Mouse (Mus musculus): ENCODE data around the gene Aasdh.
"Not testable (repeated sequence)": the region's sequence is repeated elsewhere in the genome, so short reads cannot be mapped to it uniquely, and the experiment has no call there.

Gene Aasdh

DNA sequence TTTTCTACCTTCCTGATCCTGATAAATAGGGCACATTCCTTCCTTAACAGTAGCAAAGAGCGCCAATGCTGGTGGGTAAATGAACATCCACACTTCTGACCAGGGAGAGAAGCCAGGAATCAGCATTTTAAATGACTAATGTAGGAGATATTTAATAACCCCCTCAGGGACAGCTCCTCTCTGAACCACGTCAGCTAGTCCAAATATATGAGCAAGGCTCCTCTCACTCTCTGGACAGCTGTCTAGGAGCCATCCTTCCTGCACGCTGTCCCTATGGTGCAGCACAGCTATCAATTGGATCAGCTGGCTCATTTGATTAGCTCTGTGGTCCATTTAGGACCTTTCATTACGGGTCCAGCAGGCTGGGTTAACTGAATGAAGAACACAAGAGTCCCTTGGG, 17.5 kb upstream of the Aasdh start:
- ATAC-seq (ENCODE audit: insufficient number of reproducible peaks, low FRiP score, low TSS enrichment): no peak

GRCm38 (mm10) chr5:76912522-76912921, 7.2 kb upstream of the Aasdh start:
- not testable (repeated sequence) for ATAC-seq (ENCODE audit: insufficient number of reproducible peaks, low FRiP score, low TSS enrichment)

GRCm38 (mm10) chr5:76910807-76911206, 5.5 kb upstream of the Aasdh start:
- no peak for ATAC-seq (ENCODE audit: insufficient number of reproducible peaks, low FRiP score, low TSS enrichment)

GRCm38 (mm10) chr5:76906155-76906499, 813 bp upstream of the Aasdh start:
- no peak for ATAC-seq (ENCODE audit: insufficient number of reproducible peaks, low FRiP score, low TSS enrichment)

- ATAC-seq (ENCODE audit: insufficient number of reproducible peaks, low FRiP score, low TSS enrichment): no peak
Measured at GRCm38 (mm10) chr5:76904713-76905404, 455 bp downstream of the Aasdh start.

DNA sequence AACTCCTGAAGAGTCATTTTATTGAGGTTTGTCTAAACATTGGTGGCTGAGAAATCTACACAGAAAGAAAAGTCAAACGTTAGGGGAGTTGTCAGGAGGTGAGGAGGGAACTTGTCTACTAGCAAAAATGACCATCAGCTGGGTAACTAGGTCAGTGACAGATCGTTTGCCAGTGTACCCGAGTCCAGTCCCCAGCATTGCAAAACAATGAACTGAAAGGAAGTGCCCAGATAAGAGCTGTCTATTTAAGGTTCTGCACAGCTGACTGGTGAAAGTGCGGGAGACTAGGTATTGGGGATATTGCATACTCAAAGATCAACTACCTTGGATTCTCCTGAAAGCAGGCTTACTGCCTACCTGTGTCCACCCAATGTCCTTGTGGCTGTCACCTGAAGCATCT, 3.2 kb downstream of the Aasdh start:
- ATAC-seq (ENCODE audit: insufficient number of reproducible peaks, low FRiP score, low TSS enrichment): no peak

- no peak for ATAC-seq (ENCODE audit: insufficient number of reproducible peaks, low FRiP score, low TSS enrichment)
Measured at GRCm38 (mm10) chr5:76893084-76893483, 12.2 kb downstream of the Aasdh start.

DNA sequence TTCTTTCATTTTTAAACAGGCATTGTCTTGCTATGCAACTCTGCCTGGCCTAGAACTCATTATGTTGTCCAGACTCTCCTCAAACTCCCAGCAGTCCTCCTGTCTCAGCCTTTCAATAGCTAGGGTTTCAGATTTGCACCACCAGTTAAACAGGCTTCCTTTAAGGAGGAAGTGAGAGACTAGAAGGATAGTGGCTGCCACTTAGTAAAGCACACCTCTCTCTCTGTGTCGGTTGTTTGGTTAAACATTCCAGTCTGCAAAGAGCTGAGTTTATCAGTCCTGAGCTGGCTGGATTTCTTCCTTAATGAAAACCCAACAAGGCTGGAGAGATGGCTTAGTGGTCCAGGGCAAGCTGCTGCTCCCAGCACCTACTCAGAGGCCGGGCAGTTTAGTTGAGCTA, 12.7 kb downstream of the Aasdh start:
- no peak for ATAC-seq (ENCODE audit: insufficient number of reproducible peaks, low FRiP score, low TSS enrichment)

- no peak for ATAC-seq (ENCODE audit: insufficient number of reproducible peaks, low FRiP score, low TSS enrichment)
Measured at GRCm38 (mm10) chr5:76887011-76887410, 18.3 kb downstream of the Aasdh start.

DNA sequence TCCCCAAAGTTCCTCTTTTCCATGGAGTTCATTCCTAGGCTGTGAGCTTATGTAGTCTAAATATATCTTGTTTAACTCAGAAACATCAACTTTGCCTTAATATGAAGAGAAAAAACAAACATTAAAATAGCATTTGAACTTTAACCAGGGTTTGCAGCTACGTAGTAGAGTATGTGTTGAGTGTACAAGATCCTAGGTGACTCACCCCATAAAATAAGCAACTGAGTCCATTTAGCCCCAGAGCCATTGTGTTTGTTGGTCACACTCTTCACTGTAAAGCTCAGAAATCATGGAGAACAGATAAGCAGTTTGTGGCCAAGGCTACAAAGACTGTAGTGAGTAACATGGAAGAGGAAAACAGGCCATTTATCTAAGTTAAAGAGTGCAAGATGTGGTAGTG, 21.2 kb downstream of the Aasdh start:
- no peak for ATAC-seq (ENCODE audit: insufficient number of reproducible peaks, low FRiP score, low TSS enrichment)

DNA sequence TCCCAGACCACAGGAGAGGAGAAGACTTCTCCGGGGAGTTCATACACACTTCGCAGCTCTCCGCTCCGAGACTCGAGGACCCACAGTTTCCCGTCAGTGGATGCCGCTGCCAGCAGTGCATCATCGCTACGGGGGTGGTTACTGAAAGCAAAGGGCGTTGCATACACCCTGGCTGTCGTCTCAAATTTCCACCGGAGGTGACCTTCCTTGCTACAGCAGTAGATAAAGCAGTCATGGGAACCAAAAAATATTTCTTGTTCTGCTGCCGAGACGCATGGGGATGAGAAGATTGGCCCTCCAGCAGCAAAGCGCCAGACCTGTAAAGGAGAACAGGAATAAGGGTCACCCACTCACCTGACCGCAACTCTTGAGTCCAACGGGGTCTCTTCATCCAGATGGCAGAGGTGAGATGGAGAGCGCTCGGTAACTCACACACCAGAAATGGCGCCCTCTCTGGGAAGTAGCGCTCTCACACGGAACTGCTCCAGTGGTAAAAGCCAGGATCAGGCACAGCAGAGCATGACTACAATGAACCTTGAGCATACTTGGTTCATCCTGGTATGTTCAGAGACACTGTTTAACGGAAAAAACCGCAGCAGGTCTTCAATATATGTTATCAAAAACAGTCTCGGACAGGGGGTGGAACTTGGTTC, 29.1 kb downstream of the Aasdh start:
- no peak for ATAC-seq (ENCODE audit: insufficient number of reproducible peaks, low FRiP score, low TSS enrichment)

DNA sequence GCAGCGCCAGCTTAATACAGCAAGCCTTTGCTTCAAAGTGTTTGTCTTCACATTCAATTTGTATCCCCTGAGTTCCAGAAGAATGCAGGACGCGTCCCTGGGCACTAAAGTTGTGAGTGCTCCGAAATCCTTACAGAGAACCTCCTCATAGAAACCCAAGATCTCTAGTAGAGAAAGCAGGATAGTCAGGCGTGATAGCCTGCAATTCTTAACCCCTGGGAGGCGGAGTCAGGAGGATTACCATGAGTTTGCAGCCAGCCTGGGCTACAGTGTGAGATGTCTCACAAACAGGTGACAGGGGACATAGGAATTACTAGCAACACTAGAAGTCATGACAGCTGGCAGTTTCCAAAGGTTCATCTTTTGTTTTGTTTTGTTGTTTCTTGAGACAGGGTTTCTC, 35.8 kb downstream of the Aasdh start:
- no peak for ATAC-seq (ENCODE audit: insufficient number of reproducible peaks, low FRiP score, low TSS enrichment)

- ATAC-seq (ENCODE audit: insufficient number of reproducible peaks, low FRiP score, low TSS enrichment): no peak
Measured at GRCm38 (mm10) chr5:76868693-76869286, 36.5 kb downstream of the Aasdh start.

- no peak for ATAC-seq (ENCODE audit: insufficient number of reproducible peaks, low FRiP score, low TSS enrichment)
Measured at GRCm38 (mm10) chr5:76866819-76867218, 38.5 kb downstream of the Aasdh start.

DNA sequence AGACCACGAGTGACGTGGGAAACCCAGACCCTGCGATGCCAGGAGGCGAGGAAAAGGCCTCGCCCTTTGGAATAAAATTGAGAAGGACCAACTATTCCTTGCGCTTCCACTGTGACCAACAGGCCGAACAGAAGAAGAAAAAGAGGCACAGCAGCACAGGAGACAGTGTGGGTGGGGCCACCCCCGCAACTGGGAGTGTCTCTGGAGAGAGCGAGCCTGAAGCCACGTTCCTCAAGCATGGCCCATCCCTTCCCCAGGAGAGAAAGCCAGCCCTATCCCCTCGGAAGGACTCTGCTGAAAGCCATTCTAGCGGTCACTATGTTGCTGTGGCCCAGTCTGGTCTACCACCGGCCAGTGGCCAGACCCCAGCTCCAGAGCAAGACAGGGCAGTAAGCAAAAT, 46.9 kb downstream of the Aasdh start:
- no peak for ATAC-seq (ENCODE audit: insufficient number of reproducible peaks, low FRiP score, low TSS enrichment)

- ATAC-seq (ENCODE audit: insufficient number of reproducible peaks, low FRiP score, low TSS enrichment): no peak
Measured at GRCm38 (mm10) chr5:76857103-76858015, 48.0 kb downstream of the Aasdh start.

DNA sequence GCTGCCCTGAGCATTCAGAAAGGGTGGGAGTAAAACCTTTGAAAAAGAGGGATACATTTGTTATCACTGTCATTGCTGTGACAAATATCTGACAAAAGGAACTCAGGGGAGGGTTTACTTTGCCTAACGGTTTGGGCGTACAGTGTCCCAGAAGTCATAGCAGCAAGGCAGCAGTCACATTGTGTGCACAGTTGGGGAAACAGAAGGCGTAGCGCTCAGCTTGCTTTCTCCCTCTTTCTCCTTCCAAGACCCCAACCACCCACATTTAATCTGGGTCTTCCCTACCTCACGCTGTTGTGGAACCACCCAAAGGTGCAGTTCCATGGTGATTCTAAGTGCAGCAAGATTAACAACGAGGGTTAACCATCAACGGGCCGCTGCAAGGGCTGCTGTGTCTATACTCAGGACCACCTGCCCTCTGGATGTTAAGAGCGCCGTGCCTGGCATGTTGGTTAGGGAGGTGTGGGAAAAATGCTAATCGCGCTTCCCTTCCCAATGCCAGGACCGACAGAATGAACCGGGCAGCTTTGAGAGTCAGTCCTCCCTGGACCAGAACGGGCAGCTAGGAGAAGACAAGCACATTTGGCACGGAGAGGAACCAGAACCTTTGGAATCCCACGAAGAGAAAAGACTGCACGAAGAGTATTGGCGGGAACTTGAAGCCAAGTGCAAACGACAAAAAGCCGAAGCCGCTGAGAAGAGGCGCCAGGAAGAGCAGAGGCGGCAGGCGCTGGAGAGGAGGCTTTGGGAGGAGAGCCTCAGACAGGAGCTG, 49.3 kb downstream of the Aasdh start:
- no peak for ATAC-seq (ENCODE audit: insufficient number of reproducible peaks, low FRiP score, low TSS enrichment)

DNA sequence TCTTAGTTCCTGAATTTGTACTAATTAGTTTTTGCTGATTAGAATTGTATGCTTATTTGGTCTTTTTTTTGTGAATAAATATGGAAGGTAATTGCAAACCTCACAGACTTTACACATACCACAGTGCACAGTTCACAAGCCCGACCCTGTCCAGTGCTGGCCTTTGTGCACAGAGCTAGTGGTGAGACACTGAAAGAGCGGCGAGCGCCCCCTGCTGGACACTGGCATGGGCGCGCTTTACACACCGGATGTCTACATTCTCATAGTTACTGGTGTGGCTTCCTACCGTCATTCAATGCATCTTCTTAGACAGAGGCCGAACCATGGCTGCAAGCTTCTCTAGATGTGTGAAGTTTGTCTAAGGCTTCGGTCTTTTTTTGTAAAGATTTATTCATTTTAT, 51.8 kb downstream of the Aasdh start:
- peak; percentile 62; the same call in 1 of the 2 replicates for ATAC-seq (ENCODE audit: insufficient number of reproducible peaks, low FRiP score, low TSS enrichment)

DNA sequence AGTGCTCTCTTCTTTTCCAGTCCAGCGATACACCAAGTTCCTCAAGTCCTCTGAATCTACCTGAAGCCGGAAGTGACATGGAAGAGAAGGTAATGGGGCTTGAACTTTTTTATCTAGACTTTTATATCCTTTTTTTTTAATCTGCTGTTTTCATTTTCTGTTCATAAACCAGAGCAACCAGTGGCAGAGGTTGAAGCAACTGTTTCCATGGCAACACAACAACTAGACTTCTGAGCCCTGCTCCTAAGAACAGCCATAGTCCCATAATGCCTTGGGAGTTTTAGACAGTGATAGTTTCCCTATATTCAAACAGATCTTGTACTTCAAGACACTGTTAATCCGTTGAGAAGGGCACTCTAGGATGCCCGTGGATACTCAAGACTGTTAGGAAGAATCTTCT, 54.0 kb downstream of the Aasdh start:
- no peak for ATAC-seq (ENCODE audit: insufficient number of reproducible peaks, low FRiP score, low TSS enrichment)

- no peak for ATAC-seq (ENCODE audit: insufficient number of reproducible peaks, low FRiP score, low TSS enrichment)
Measured at GRCm38 (mm10) chr5:76847106-76847505, 58.2 kb downstream of the Aasdh start.
